Mouse (Mus musculus) frontal cortex, adult (tissue): ENCODE measurements around the gene Ephb1.
A peak's percentile ranks its signal among the peaks of the same experiment; 100 is the strongest.

ENCODE experiments used
- ATAC-seq: cut with Nextera tagmentation; 2 replicates; pipeline ENCODE4 v1.9.2; 2017; ENCODE audit warnings: mild to moderate bottlenecking, moderate library complexity, mixed read lengths; ENCODE audit not compliant: low TSS enrichment

Gene Ephb1

GRCm38 (mm10) chr9:102354561-102354973, at the start of gene Ephb1:
Gene Ephb1 (minus strand): TSS chr9:102354693.
- peak; percentile 94 for ATAC-seq

- ATAC-seq: peak; percentile 96
These were observed 48.9 kb upstream of the Ephb1 start for GRCm38 (mm10) chr9:102403086-102404021.

- no peak for ATAC-seq
These were observed 48.2 kb upstream of the Ephb1 start for GRCm38 (mm10) chr9:102402671-102403070.

- no peak for ATAC-seq
These were observed 33.8 kb upstream of the Ephb1 start for GRCm38 (mm10) chr9:102388266-102388665.

- no peak for ATAC-seq
These were observed 32.3 kb upstream of the Ephb1 start for GRCm38 (mm10) chr9:102386816-102387215.

- ATAC-seq: no peak
These were observed 25.7 kb upstream of the Ephb1 start for GRCm38 (mm10) chr9:102380235-102380634.

- no peak for ATAC-seq
These were observed 20.2 kb upstream of the Ephb1 start for GRCm38 (mm10) chr9:102374661-102375060.

GRCm38 (mm10) chr9:102373886-102374285, 19.4 kb upstream of the Ephb1 start:
- ATAC-seq: no peak

- ATAC-seq: no peak
These were observed 17.4 kb upstream of the Ephb1 start for GRCm38 (mm10) chr9:102371936-102372335.

- no peak for ATAC-seq
These were observed 16.7 kb upstream of the Ephb1 start for GRCm38 (mm10) chr9:102371036-102371770.

GRCm38 (mm10) chr9:102370141-102370540, 15.6 kb upstream of the Ephb1 start:
- ATAC-seq: no peak

GRCm38 (mm10) chr9:102369141-102369540, 14.6 kb upstream of the Ephb1 start:
- no peak for ATAC-seq

GRCm38 (mm10) chr9:102367796-102368195, 13.3 kb upstream of the Ephb1 start:
- ATAC-seq: no peak

- peak; percentile 73 for ATAC-seq
These were observed 11.0 kb upstream of the Ephb1 start for GRCm38 (mm10) chr9:102365536-102365935.

- no peak for ATAC-seq
These were observed 4.8 kb upstream of the Ephb1 start for GRCm38 (mm10) chr9:102359311-102359710.

GRCm38 (mm10) chr9:102358711-102359110, 4.2 kb upstream of the Ephb1 start:
- ATAC-seq: no peak

GRCm38 (mm10) chr9:102358011-102358410, 3.5 kb upstream of the Ephb1 start:
- no peak for ATAC-seq

GRCm38 (mm10) chr9:102356516-102356915, 2.0 kb upstream of the Ephb1 start:
- no peak for ATAC-seq

- ATAC-seq: no peak
These were observed 1.2 kb upstream of the Ephb1 start for GRCm38 (mm10) chr9:102355726-102356125.

GRCm38 (mm10) chr9:102353636-102354491, 629 bp downstream of the Ephb1 start:
- peak; percentile 34 for ATAC-seq

- no peak for ATAC-seq
These were observed 1.3 kb downstream of the Ephb1 start for GRCm38 (mm10) chr9:102353056-102353635.
